Mouse (Mus musculus): ENCODE measurements around the gene Dap. TPM values are rescaled to one million over a fixed set of nuclear protein-coding genes. Genes with fewer than 3 reads are reported as not detected.

Dap gene
- total RNA-seq, 1 experiment from 2014 or later: 103 TPM

DNA sequence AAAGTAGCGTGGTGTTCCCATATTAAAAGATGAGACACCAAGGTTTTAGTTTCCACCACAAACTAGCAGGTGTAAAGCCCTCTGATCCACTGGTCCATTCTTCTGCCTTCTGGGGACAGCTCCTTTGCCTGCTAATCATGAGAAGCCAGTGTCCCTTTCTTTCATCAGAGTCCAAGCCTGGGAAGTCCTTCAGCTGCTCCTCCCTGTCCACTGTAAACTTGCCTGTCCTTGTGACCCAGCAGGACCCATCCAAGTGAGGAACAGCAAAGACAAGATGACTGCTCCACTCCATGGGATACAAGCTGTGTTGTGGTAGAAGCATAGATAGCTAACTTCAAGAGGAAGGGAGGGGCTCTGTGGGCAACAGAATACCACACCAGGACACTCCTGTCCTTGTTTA, 8.9 kb downstream of the Dap start:
- no peak for ATAC-seq (replicated peaks in 1 of 2; ENCODE audit: insufficient read depth in 1 of 2, low FRiP score in 2 of 2, low TSS enrichment in 1 of 2, low read depth in 1 of 2, poor library complexity in 2 of 2, severe bottlenecking in 2 of 2)

DNA sequence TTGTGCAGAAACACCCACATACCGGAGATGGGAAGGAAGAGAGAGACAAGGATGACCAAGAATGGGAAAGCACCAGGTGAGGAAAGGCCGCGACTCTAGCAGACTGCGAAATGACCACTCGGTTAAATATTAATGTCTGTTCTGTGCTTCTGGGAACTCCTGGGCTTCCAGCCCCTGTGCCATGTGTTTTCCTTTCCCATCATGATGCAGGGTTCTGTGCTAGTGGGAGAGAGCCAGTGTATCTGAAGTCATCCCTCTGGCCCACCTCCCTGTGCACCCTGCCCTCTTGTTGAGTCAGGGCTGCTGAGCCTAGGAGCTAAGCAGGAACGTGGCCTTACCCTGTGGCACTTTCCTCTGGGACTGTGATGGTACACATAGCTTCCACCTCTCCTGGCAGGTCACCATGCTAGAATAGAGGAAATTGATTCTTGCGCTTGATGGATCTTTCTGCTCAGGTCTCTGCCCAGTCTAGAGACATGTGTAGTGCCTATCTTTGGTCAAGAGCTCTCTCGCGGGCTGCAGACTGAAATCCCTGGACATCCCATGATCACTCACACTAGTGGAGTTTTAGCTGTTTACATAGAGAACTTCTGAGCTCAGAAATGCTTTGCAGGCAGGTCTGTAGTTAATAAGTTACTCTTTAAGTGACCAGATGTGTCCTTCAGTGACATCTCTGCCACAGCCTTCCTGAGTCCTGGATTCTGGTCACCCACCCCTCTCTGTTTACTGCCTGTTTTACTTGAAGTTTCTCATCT, 11.9 kb downstream of the Dap start:
- ATAC-seq (replicated peaks in 1 of 2; ENCODE audit: insufficient read depth in 1 of 2, low FRiP score in 2 of 2, low TSS enrichment in 1 of 2, low read depth in 1 of 2, poor library complexity in 2 of 2, severe bottlenecking in 2 of 2): no peak

DNA sequence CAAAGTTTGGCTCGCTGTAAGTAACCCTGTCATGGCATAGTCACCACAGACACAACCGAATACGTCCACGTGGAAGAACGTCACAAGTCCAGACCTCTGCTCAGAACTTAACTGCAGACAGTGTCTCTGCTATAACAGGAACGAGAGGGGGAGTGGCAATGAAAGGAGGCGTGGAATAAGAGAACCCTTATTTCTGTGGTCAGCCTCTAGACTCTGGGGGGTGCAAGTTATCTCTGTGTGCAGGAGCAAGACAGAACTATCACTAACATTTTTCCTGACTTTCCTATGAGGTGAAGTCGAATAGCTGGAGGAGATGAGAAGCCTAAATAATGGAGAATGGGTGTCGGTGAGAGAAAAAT, 12.4 kb downstream of the Dap start:
- no peak for ATAC-seq (replicated peaks in 1 of 2; ENCODE audit: insufficient read depth in 1 of 2, low FRiP score in 2 of 2, low TSS enrichment in 1 of 2, low read depth in 1 of 2, poor library complexity in 2 of 2, severe bottlenecking in 2 of 2)

- ATAC-seq (replicated peaks in 1 of 2; ENCODE audit: insufficient read depth in 1 of 2, low FRiP score in 2 of 2, low TSS enrichment in 1 of 2, low read depth in 1 of 2, poor library complexity in 2 of 2, severe bottlenecking in 2 of 2): no peak
These were observed 13.3 kb downstream of the Dap start for GRCm38 (mm10) chr15:31237368-31237767.

- 0 out of 4 replicates have a peak, but pooled peaks of 1 of the 2 experiments have one; percentile 51 for ATAC-seq (replicated peaks in 1 of 2; ENCODE audit: insufficient read depth in 1 of 2, low FRiP score in 2 of 2, low TSS enrichment in 1 of 2, low read depth in 1 of 2, poor library complexity in 2 of 2, severe bottlenecking in 2 of 2)
These were observed 13.8 kb downstream of the Dap start for GRCm38 (mm10) chr15:31237898-31238297.

DNA sequence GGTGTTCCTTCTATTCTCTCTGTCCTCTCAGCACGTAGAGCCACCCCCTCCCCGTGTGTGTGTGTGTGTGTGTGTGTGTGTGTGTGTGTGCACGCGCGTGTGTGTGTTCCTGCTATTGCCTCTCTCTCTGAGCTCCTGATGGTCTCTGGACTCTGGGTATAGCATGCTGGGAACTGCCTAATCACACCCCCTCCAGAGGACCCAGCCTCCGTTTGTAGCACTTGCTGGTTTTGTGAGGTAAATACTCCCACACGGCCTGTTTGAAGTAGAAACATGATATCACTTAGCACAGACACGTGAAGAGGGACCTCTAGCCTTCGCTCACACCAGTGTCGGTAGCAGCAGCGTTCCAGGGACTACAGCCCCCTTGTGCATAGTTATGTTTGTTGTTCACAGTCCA, 14.5 kb downstream of the Dap start:
- no peak for ATAC-seq (replicated peaks in 1 of 2; ENCODE audit: insufficient read depth in 1 of 2, low FRiP score in 2 of 2, low TSS enrichment in 1 of 2, low read depth in 1 of 2, poor library complexity in 2 of 2, severe bottlenecking in 2 of 2)

- no peak for ATAC-seq (replicated peaks in 1 of 2; ENCODE audit: insufficient read depth in 1 of 2, low FRiP score in 2 of 2, low TSS enrichment in 1 of 2, low read depth in 1 of 2, poor library complexity in 2 of 2, severe bottlenecking in 2 of 2)
These were observed 15.6 kb downstream of the Dap start for GRCm38 (mm10) chr15:31239713-31240112.

DNA sequence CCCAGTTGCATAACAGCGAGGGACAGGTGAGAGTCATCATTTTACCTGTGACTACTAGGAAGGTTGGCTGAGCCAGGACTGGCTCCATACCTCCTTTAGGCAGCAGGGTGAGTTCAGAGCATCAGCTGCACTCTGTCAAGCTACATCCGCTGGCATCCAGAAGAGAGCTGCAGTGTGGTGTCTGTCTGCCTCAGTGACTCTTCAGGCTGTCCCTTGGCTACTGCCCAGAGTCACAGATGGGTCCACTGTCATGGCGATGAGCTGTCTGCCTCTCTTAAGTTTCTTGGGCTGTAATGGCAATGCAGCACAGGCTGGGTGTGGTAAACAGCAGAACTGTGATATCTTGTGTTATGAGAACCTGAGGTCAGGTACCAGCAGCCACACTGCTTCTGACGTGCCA, 16.1 kb downstream of the Dap start:
- no peak for ATAC-seq (replicated peaks in 1 of 2; ENCODE audit: insufficient read depth in 1 of 2, low FRiP score in 2 of 2, low TSS enrichment in 1 of 2, low read depth in 1 of 2, poor library complexity in 2 of 2, severe bottlenecking in 2 of 2)

DNA sequence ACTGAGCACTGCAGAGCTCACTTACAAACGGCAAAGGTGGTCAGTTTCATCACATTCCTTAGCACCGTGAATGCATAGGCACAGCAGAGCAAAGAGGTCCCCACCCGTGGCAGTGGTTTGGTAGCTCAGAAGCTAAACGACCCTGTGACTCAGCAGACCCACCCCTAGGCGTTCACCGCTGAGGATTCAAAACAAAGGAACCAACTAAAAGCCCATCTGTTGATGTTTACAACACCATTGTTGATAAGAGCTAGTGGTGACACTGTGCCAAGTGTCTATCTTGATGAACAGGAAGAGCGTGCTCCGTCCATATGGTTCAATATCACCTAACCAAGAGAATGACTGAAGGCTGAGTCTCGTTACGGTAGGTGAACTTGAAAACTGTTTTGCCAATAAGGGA, 19.1 kb downstream of the Dap start:
- no peak for ATAC-seq (replicated peaks in 1 of 2; ENCODE audit: insufficient read depth in 1 of 2, low FRiP score in 2 of 2, low TSS enrichment in 1 of 2, low read depth in 1 of 2, poor library complexity in 2 of 2, severe bottlenecking in 2 of 2)

GRCm38 (mm10) chr15:31244696-31245445, 20.8 kb downstream of the Dap start:
- no peak for ATAC-seq (replicated peaks in 1 of 2; ENCODE audit: insufficient read depth in 1 of 2, low FRiP score in 2 of 2, low TSS enrichment in 1 of 2, low read depth in 1 of 2, poor library complexity in 2 of 2, severe bottlenecking in 2 of 2)

DNA sequence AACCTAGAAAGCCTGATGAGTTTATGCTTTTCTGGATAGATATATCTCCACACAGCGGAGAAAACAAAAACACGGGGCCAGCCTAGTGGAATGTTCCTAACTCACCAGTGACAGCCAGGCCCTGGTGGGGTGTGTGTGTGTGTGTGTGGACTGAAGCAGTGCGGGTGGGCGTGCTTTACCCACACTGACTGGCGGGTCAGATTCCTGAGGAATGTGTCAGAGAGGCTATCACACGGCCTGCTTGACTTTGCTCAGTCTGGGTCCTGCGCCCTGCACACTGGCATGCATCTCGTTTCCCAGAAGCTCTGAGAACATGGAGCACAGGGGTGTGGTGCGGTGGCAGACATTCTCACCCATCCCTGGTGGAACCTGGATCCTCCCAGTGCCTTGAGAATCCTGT, 21.8 kb downstream of the Dap start:
- no peak for ATAC-seq (replicated peaks in 1 of 2; ENCODE audit: insufficient read depth in 1 of 2, low FRiP score in 2 of 2, low TSS enrichment in 1 of 2, low read depth in 1 of 2, poor library complexity in 2 of 2, severe bottlenecking in 2 of 2)

DNA sequence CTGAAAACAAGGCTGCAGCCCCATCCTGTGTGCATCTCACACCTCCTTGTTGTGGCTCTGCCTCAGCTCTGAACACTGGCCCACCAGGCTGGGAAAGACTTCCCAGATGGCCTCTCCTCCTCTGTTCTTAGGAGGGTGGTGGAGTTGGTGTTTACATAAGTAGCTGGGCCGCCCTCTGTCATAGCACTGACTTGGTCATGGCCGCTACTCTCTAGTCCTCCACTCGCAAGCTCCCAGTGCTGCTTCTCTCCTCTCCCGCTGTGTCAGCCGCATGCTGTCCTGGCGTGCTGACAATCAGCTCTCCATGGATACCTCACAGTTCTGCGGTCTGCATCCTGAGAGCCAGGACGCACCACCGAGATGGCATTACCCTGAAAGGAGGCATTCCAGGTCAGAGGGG, 22.9 kb downstream of the Dap start:
- no peak for ATAC-seq (replicated peaks in 1 of 2; ENCODE audit: insufficient read depth in 1 of 2, low FRiP score in 2 of 2, low TSS enrichment in 1 of 2, low read depth in 1 of 2, poor library complexity in 2 of 2, severe bottlenecking in 2 of 2)

DNA sequence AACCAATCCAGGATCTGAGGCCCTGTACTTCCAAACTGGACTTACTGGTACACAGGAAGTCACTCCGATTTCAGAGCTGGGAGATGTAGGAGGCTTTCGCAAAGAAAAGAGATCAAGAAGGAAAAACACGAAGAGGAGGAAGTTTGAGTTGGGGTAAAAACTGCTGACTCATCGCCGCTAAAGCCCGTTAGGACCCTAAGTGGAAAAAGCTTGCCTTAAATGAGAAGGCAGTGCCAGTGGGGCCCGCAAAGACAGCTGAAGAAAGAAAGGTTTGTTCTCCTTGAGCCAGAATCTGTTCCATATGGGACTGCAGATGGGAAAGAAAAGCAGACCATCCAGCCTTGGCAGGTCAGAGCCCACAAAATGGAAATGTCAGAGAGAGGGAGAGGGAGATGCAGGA, 24.8 kb downstream of the Dap start:
- ATAC-seq (replicated peaks in 1 of 2; ENCODE audit: insufficient read depth in 1 of 2, low FRiP score in 2 of 2, low TSS enrichment in 1 of 2, low read depth in 1 of 2, poor library complexity in 2 of 2, severe bottlenecking in 2 of 2): peak; percentile 47 to 49; a peak in 3 of 4 replicates

DNA sequence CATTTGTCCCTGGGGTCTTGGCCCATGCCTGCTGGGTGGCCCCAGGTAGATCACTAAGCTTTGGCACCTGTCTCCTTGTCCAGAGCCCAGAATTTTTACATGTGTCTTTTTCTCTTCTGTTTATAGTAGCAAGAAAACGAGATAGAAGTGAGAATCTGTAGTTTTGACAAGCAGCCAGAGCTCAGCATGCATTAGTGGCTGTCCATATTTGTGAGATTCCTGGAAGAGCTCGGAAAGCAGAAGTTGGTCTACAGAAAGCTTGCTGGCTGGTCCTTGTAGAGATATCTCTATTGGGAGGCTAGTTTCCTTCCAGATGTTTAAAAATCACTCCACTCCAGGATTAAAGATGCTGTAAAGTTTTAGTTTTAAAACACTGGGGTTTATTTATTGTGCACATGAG, 25.9 kb downstream of the Dap start:
- 0 out of 4 replicates have a peak, but pooled peaks of 1 of the 2 experiments have one; percentile 14 for ATAC-seq (replicated peaks in 1 of 2; ENCODE audit: insufficient read depth in 1 of 2, low FRiP score in 2 of 2, low TSS enrichment in 1 of 2, low read depth in 1 of 2, poor library complexity in 2 of 2, severe bottlenecking in 2 of 2)

- ATAC-seq (replicated peaks in 1 of 2; ENCODE audit: insufficient read depth in 1 of 2, low FRiP score in 2 of 2, low TSS enrichment in 1 of 2, low read depth in 1 of 2, poor library complexity in 2 of 2, severe bottlenecking in 2 of 2): no peak
These were observed 26.6 kb downstream of the Dap start for GRCm38 (mm10) chr15:31250676-31251075.

DNA sequence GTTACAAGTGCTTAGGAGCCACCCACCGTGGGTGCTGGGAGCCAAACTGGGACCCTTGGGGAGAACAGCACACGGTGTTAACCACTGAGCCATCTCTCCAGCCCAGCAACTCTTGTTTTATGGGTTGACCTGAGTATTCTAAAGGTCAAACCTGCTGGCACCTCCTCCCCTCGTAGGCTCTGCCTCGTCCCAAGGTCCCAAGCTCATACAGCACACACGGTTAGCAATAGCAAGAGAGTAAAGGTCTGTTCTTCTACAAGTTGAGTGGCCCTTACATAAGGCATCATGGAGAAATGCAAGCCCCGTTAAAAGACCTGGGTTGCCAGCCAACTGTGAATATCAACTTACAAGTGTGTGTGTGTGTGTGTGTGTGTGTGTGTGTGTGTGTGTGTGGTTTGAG, 27.1 kb downstream of the Dap start:
- no peak for ATAC-seq (replicated peaks in 1 of 2; ENCODE audit: insufficient read depth in 1 of 2, low FRiP score in 2 of 2, low TSS enrichment in 1 of 2, low read depth in 1 of 2, poor library complexity in 2 of 2, severe bottlenecking in 2 of 2)

GRCm38 (mm10) chr15:31252590-31253311, 28.6 kb downstream of the Dap start:
- ATAC-seq (replicated peaks in 1 of 2; ENCODE audit: insufficient read depth in 1 of 2, low FRiP score in 2 of 2, low TSS enrichment in 1 of 2, low read depth in 1 of 2, poor library complexity in 2 of 2, severe bottlenecking in 2 of 2): no peak

- ATAC-seq (replicated peaks in 1 of 2; ENCODE audit: insufficient read depth in 1 of 2, low FRiP score in 2 of 2, low TSS enrichment in 1 of 2, low read depth in 1 of 2, poor library complexity in 2 of 2, severe bottlenecking in 2 of 2): peak; percentile 25 to 34; a peak in 1 of 4 replicates
These were observed 29.3 kb downstream of the Dap start for GRCm38 (mm10) chr15:31253380-31253779.
